Comparison of ENCODE assay signal across 8 mouse cellular contexts in genomic region chr9:112118411-112119105, GRCm38 (mm10).
A peak's percentile ranks its signal among the peaks of the same experiment; 100 is the strongest.
DNase-seq lines count a peak whose midpoint lies in the region; ATAC-seq and TF ChIP-seq lines count a peak whose summit lies in the region.

No protein-coding gene starts in this region.

- no peak overlapping the region for H3K27ac ChIP-seq in liver, embryonic 11.5 days (ENCODE audit: low read depth, low read length)
- H3K27ac ChIP-seq in liver, postnatal 0 days (ENCODE audit: low read depth): no peak overlapping the region
- peak overlapping the region; percentile 59 for H3K27ac ChIP-seq in heart, embryonic 13.5 days (replicated peaks)

- no peak for TF ChIP-seq CTCF in liver, postnatal 0 days (IDR thresholded peaks at IDR 0.05; ENCODE audit: low read depth)

- 10% methylated on average over 22 of the region's 22 CpGs for WGBS in liver, embryonic 11.5 days
- 19% methylated on average over 22 of the region's 22 CpGs for WGBS in liver, postnatal 0 days (ENCODE audit: insufficient replicate concordance)
- 2% methylated on average over 22 of the region's 22 CpGs for WGBS in heart, embryonic 13.5 days

- no peaks in the 10 kb centered on the region for H3K36me3 ChIP-seq in liver, embryonic 11.5 days (ENCODE audit: control insufficient read depth, insufficient read depth, low read length)
- H3K36me3 ChIP-seq in liver, postnatal 0 days (replicated peaks; ENCODE audit: insufficient read depth, low read length): no peaks in the 10 kb centered on the region
- no peaks in the 10 kb centered on the region for H3K36me3 ChIP-seq in heart, embryonic 13.5 days

- peak; percentile 38 for DNase-seq in liver, embryonic 11.5 days (ENCODE audit: low spot score)
- DNase-seq in liver, postnatal 0 days: no peak
- peak; percentile 56 to 74 for DNase-seq in cerebellum, postnatal 14 days
- DNase-seq in left cerebral cortex, postnatal 36 days (ENCODE audit: low spot score in 2 of 2): peak; percentile 52 to 59
- DNase-seq in right cerebral cortex, postnatal 10 days (ENCODE audit: low spot score in 2 of 2): peak; percentile 73 to 82
- no peak for DNase-seq in spleen, postnatal 10 days (ENCODE audit: low spot score in 2 of 2)

- no peak for TF ChIP-seq EP300 in liver, postnatal 0 days (IDR thresholded peaks at IDR 0.05; ENCODE audit: low read depth)

- no peak for ATAC-seq in liver, embryonic 11.5 days (replicated peaks; ENCODE audit: low FRiP score)
- ATAC-seq in liver, postnatal 0 days: no peak
- ATAC-seq in heart, embryonic 13.5 days (ENCODE audit: extremely low read depth, insufficient number of reproducible peaks, low FRiP score, low TSS enrichment): peak; percentile 51; the same call in 1 of the 2 replicates
- no peak for ATAC-seq in inflammation-experienced regulatory T-cells, adult 6 months

- no peaks in the 10 kb centered on the region for H3K4me1 ChIP-seq in liver, embryonic 11.5 days (replicated peaks; ENCODE audit: control insufficient read depth, insufficient read depth, low read length)
- H3K4me1 ChIP-seq in liver, postnatal 0 days (ENCODE audit: insufficient read depth): no peaks in the 10 kb centered on the region
- H3K4me1 ChIP-seq in heart, embryonic 13.5 days: peaks cover 10% of the 10 kb centered on the region

- intact Hi-C loops in left cerebral cortex, postnatal 36 days (cut with DNase I): no loop called here

- no peaks in the 10 kb centered on the region for H3K9me3 ChIP-seq in liver, embryonic 11.5 days (ENCODE audit: control insufficient read depth, low read length)
- no peaks in the 10 kb centered on the region for H3K9me3 ChIP-seq in liver, postnatal 0 days (ENCODE audit: low read length)
- no peaks in the 10 kb centered on the region for H3K9me3 ChIP-seq in heart, embryonic 13.5 days

- H3K4me3 ChIP-seq in liver, embryonic 11.5 days (ENCODE audit: low read depth, low read length): peak overlapping the region; percentile 21; the same call in 1 of the 2 replicates
- H3K4me3 ChIP-seq in liver, postnatal 0 days (ENCODE audit: low read depth, low read length): no peak overlapping the region
- peak overlapping the region; percentile 41 for H3K4me3 ChIP-seq in heart, embryonic 13.5 days

- 0 out of 2 replicates have a peak overlapping the region, but pooled peaks have one; percentile 8 for H3K9ac ChIP-seq in liver, embryonic 11.5 days (ENCODE audit: low read depth, low read length)
- no peak overlapping the region for H3K9ac ChIP-seq in liver, postnatal 0 days (replicated peaks)
- peak overlapping the region; percentile 75 for H3K9ac ChIP-seq in heart, embryonic 13.5 days

- H3K27me3 ChIP-seq in liver, embryonic 11.5 days (replicated peaks; ENCODE audit: control insufficient read depth, insufficient read depth, low read length): peaks cover 26% of the 10 kb centered on the region
- H3K27me3 ChIP-seq in liver, postnatal 0 days (ENCODE audit: insufficient read depth, low read length): peaks cover 11% of the 10 kb centered on the region
- peaks cover 16% of the 10 kb centered on the region for H3K27me3 ChIP-seq in heart, embryonic 13.5 days (replicated peaks)

- H3K4me2 ChIP-seq in liver, embryonic 11.5 days: peak overlapping the region; percentile 60
- H3K4me2 ChIP-seq in liver, postnatal 0 days (ENCODE audit: low read depth, low read length): no peak overlapping the region
- peak overlapping the region; percentile 74 for H3K4me2 ChIP-seq in heart, embryonic 13.5 days

Comparison
In these comparisons a context has a peak if more than half of its experiments do, and no peak if none do; other contexts are left out.
1. DNase-seq: peak in liver, embryonic 11.5 days (single experiment), cerebellum, postnatal 14 days (2 of 2), left cerebral cortex, postnatal 36 days (2 of 2) and right cerebral cortex, postnatal 10 days (2 of 2); none in liver, postnatal 0 days (single experiment) and spleen, postnatal 10 days (0 of 2).